Mouse (Mus musculus) limb, embryonic 14.5 days (tissue): ENCODE measurements around the gene Col1a2. TPM values are rescaled to one million over a fixed set of nuclear protein-coding genes. Genes with fewer than 3 reads are reported as not detected.

Experiments used
- ATAC-seq: fragments of 200-750 bp; cut with Nextera tagmentation; 2 replicates; pipeline ENCODE4 v1.8.0; 2017; ENCODE audit warnings: low read depth, moderate number of reproducible peaks, moderate TSS enrichment; ENCODE audit not compliant: low FRiP score
- DNase-seq: peaks from one replicate; pipeline ENCODE4 v3.0.0-alpha.2; 2015; ENCODE audit warnings: low spot score
- H3K27ac ChIP-seq: fragments of 300-500 bp; sonication (generic); replicated peaks from 2 replicates; pipeline ENCODE4 v1.5.1; 2014; ENCODE audit warnings: low read depth, mild to moderate bottlenecking, low read length, moderate library complexity, mixed read lengths
- H3K27me3 ChIP-seq: fragments of 300-500 bp; sonication (generic); 2 replicates; pipeline ENCODE4 v1.6.1; 2014; ENCODE audit warnings: low read length, mixed read lengths; ENCODE audit not compliant: control insufficient read depth, insufficient read depth
- H3K36me3 ChIP-seq: fragments of 300-500 bp; sonication (generic); 2 replicates; pipeline ENCODE4 v1.6.1; 2014; ENCODE audit warnings: mild to moderate bottlenecking, low read length, moderate library complexity, mixed read lengths; ENCODE audit not compliant: control insufficient read depth, insufficient read depth
- H3K4me1 ChIP-seq: fragments of 300-500 bp; sonication (generic); 2 replicates; pipeline ENCODE4 v1.6.1; 2014; ENCODE audit warnings: antibody characterized with exemption, low read length, mixed read lengths; ENCODE audit not compliant: control insufficient read depth, insufficient read depth
- H3K4me2 ChIP-seq: fragments of 300-500 bp; sonication (generic); replicated peaks from 2 replicates; pipeline ENCODE4 v1.6.1; 2014; ENCODE audit warnings: low read depth, mild to moderate bottlenecking, low read length, moderate library complexity; ENCODE audit not compliant: severe bottlenecking
- H3K4me3 ChIP-seq: fragments of 300-500 bp; sonication (generic); replicated peaks from 2 replicates; pipeline ENCODE4 v1.5.1; 2014; ENCODE audit warnings: low read length
- H3K9ac ChIP-seq: fragments of 300-500 bp; sonication (generic); 2 replicates; pipeline ENCODE4 v1.6.1; 2014; ENCODE audit warnings: mild to moderate bottlenecking, low read depth, low read length, moderate library complexity; ENCODE audit not compliant: severe bottlenecking
- H3K9me3 ChIP-seq: fragments of 300-500 bp; sonication (generic); 2 replicates; pipeline ENCODE4 v1.6.1; 2016; ENCODE audit warnings: low read length; ENCODE audit not compliant: control insufficient read depth
- POLR2A ChIP-seq: fragments of 200-500 bp; IDR thresholded peaks from 2 replicates; pipeline ENCODE4 v1.8.0; 2012; ENCODE audit warnings: inconsistent platforms, mild to moderate bottlenecking, moderate library complexity, borderline replicate concordance; ENCODE audit not compliant: insufficient read depth, insufficient read length; ENCODE audit errors: extremely low read depth
- WGBS: fragments of 180-500 bp; shearing (Covaris S2); extraction: QIAGEN DNeasy Blood & Tissue Kit; methylation state at CpG from one replicate; pipeline ENCODE4 v1.1.7; 2014; 5-methylcytosine and 5-hydroxymethylcytosine counted together
- polyA plus RNA-seq, 2 experiments: library from polyadenylated mRNA; depleted of rRNA in 1 of 2; stranded (reverse) in 1 of 2; unstranded in 1 of 2; fragments of >200 nt; fragmentation: Nextera tagmentation in 1 of 2; extraction: Ambion mirVana in 1 of 2; gene quantifications; 2 replicates each; pipeline versions ENCODE4 v1.2.1 to v1.2.3; 2012 to 2014

Gene Col1a2
- polyA plus RNA-seq (2012; rRNA removed), result 1,303 and 1,310 TPM in 2 replicates
- 1,790 and 1,964 TPM in 2 replicates for polyA plus RNA-seq (2014; fragmentation: Nextera tagmentation; extraction: Ambion mirVana)

- no peaks in the 10 kb centered on the region for H3K27me3 ChIP-seq
- H3K27ac ChIP-seq, result peak within 1 kb of the TSS; percentile 93
- no peak for TF ChIP-seq POLR2A
- no peaks in the 10 kb centered on the region for H3K9me3 ChIP-seq
- peak within 1 kb of the TSS; percentile 70 for H3K4me2 ChIP-seq
- ATAC-seq, result no peak
- 24% methylated on average over 2 of the region's 3 CpGs for WGBS
- H3K4me1 ChIP-seq, result peaks cover 9% of the 10 kb centered on the region; the same call in 1 of the 2 replicates
- no peak for DNase-seq
- H3K4me3 ChIP-seq, result peak within 1 kb of the TSS; percentile 65
- H3K9ac ChIP-seq, result peak within 1 kb of the TSS; percentile 86
- peaks cover 4% of the 10 kb centered on the region for H3K36me3 ChIP-seq
Observed at GRCm38 (mm10) chr6:4504603-4505131, at the start of gene Col1a2. TSS of gene Col1a2 (plus strand) at chr6:4504814.

GRCm38 (mm10) chr6:4455518-4455917 is 49.1 kb upstream of the Col1a2 start:
- H3K9me3 ChIP-seq, result no peaks in the 10 kb centered on the region
- H3K27me3 ChIP-seq, result no peaks in the 10 kb centered on the region
- ATAC-seq (no peak), DNase-seq (no peak)
- H3K4me3 ChIP-seq, result no peak overlapping the region
- peaks cover 28% of the 10 kb centered on the region for H3K4me1 ChIP-seq
- no peaks in the 10 kb centered on the region for H3K36me3 ChIP-seq
- TF ChIP-seq POLR2A, result no peak
- peak overlapping the region; percentile 89 for H3K27ac ChIP-seq
- H3K9ac ChIP-seq, result no peak overlapping the region
- 47% methylated on average over 5 of the region's 5 CpGs for WGBS
- H3K4me2 ChIP-seq, result no peak overlapping the region

GRCm38 (mm10) chr6:4455961-4456617 is 48.5 kb upstream of the Col1a2 start:
- DNase-seq, result peak; percentile 25
- Histone ChIP-seq H3K9ac (no peak overlapping the region), H3K4me2 (peak overlapping the region; percentile 30; the same call in 1 of the 2 replicates)

GRCm38 (mm10) chr6:4456691-4457447 is 47.7 kb upstream of the Col1a2 start:
- no peak overlapping the region for H3K9ac ChIP-seq
- 11% methylated on average over 12 of the region's 12 CpGs for WGBS
- H3K36me3 ChIP-seq, result no peaks in the 10 kb centered on the region
- peak overlapping the region; percentile 89 for H3K27ac ChIP-seq
- H3K9me3 ChIP-seq, result no peaks in the 10 kb centered on the region
- peak overlapping the region; percentile 30 for H3K4me2 ChIP-seq
- DNase-seq (peak; percentile 40), ATAC-seq (peak; percentile 28; the same call in 1 of the 2 replicates)
- H3K4me1 ChIP-seq, result peaks cover 28% of the 10 kb centered on the region
- no peak for TF ChIP-seq POLR2A
- no peaks in the 10 kb centered on the region for H3K27me3 ChIP-seq
- peak overlapping the region; percentile 4; the same call in 1 of the 2 replicates for H3K4me3 ChIP-seq

More at GRCm38 (mm10) chr6:4455961-4456617, 48.5 kb upstream of the Col1a2 start:
- no peaks in the 10 kb centered on the region for H3K36me3 ChIP-seq
- H3K9me3 ChIP-seq, result no peaks in the 10 kb centered on the region
- H3K27me3 ChIP-seq, result no peaks in the 10 kb centered on the region
- H3K4me1 ChIP-seq, result peaks cover 28% of the 10 kb centered on the region
- H3K4me3 ChIP-seq, result no peak overlapping the region
- 18% methylated on average over 5 of the region's 5 CpGs for WGBS
- H3K27ac ChIP-seq, result peak overlapping the region; percentile 89
- ATAC-seq, result no peak
- TF ChIP-seq POLR2A, result no peak

DNA sequence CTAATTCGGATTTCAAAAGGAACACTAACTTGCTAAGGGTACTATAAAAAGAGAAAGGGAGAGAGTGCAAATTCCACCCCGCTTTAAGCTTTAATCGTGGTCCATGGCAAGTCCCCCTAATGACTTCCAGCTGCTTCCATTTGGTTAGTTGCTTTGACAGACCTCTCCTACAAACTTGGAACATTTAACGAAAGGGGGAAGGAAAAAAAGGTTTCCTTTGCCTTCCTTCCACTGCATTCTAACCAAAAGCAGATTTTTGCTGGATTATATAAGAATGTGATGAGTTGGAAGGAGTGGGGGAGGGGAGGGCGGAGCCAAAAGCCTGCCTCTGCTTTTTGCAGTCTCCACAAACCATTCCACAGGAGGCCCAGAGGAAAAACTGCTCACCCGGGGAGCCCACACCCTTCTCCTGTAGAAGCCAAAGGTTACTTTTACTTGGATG is 47.0 kb upstream of the Col1a2 start:
- TF ChIP-seq POLR2A, result no peak
- WGBS, result 8% methylated on average over 6 of the region's 6 CpGs
- Histone ChIP-seq H3K9ac (no peak overlapping the region), H3K4me3 (no peak overlapping the region), H3K9me3 (no peaks in the 10 kb centered on the region), H3K27ac (peak overlapping the region; percentile 89), H3K4me2 (peak overlapping the region; percentile 30), H3K27me3 (no peaks in the 10 kb centered on the region), H3K36me3 (no peaks in the 10 kb centered on the region), H3K4me1 (peaks cover 28% of the 10 kb centered on the region)
- DNase-seq (peak; percentile 97), ATAC-seq (peak; percentile 89)
